Mouse (Mus musculus) mesoderm, embryonic 11.5 days (tissue): ENCODE measurements around the gene Gm21117.
"Not testable (repeated sequence)": the region's sequence is repeated elsewhere in the genome, so short reads cannot be mapped to it uniquely, and the experiment has no call there.

ENCODE experiments used
- DNase-seq: peaks from one replicate; pipeline ENCODE4 v3.0.0-alpha.2; 2012; ENCODE audit warnings: low read depth, low spot score

The Gm21117 gene

GRCm38 (mm10) chrY:51124920-51125319 is at the start of gene Gm21117:
Gm21117 (plus strand) TSS chrY:51125220.
- not testable (repeated sequence) for DNase-seq
